Mouse (Mus musculus) myocyte (in vitro differentiated cells): ENCODE data around the gene Racgap1.

ENCODE experiments used
- E2F4 ChIP-seq: IDR thresholded peaks from one replicate; pipeline ENCODE4 v1.6.1; 2011; ENCODE audit warnings: mild to moderate bottlenecking, control low read depth, moderate library complexity; ENCODE audit not compliant: insufficient read depth
- MAX ChIP-seq: IDR thresholded peaks from one replicate; pipeline ENCODE4 v1.6.1; 2011; ENCODE audit warnings: low read depth, mild to moderate bottlenecking, control low read depth
- MYOG ChIP-seq, 3 experiments: IDR thresholded peaks; one replicate each; pipeline ENCODE4 v1.6.1; 2011; ENCODE audit warnings: control low read depth in 2 of 3, low read depth in 2 of 3, mild to moderate bottlenecking in 2 of 3; ENCODE audit not compliant: insufficient read length in 2 of 3, control insufficient read depth in 1 of 3, insufficient read depth in 1 of 3
- POLR2A ChIP-seq: IDR thresholded peaks from one replicate; pipeline ENCODE4 v1.6.1; 2011; ENCODE audit warnings: low read depth, mild to moderate bottlenecking, control low read depth, moderate library complexity; ENCODE audit not compliant: insufficient read length
- POLR2AphosphoS2 ChIP-seq: IDR thresholded peaks from one replicate; pipeline ENCODE4 v1.6.1; 2011; ENCODE audit warnings: low read depth, control low read depth; ENCODE audit not compliant: insufficient read length

DNA sequence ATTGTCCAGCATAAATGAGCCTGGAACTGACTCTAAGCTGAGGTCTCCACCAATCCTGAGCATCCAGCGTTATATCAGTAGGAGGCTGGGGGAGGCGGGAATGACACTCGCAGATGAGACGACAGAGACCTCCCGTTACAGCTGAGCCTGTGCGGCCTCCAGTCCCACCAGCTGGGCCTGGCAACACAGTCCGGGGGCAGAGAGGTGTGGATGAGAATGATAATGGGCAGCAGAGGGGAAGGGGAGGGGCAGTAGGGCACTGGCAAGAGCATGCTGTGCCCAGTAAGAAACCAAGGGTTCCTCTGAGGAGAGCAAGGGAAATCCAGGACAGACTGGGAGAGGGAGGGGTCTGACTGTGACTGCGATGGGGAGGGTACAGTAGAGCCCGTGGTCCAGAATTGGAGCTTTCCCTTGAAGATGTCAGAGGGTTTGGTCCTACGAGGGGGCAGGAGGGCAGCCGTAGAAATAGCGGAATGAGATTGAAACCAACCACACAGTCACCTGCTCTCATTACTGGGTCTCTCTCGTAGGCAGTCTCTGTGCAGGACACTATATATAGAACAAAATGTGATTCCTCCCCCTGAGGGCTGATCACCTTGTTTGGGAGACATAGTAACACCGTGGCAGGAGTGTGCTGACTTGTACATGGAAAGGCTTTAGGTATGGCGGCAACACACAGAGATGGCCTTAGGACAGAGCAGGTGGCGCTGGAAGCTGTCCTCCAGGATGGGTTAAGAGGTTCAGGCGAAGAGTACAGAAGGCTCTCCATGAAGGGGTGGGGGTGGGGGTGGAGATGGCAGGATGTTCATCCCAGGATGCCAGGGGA, 52.0 kb downstream of the Racgap1 start:
- TF ChIP-seq MAX: no peak
- TF ChIP-seq POLR2A: no peak
- TF ChIP-seq POLR2AphosphoS2: no peak
- TF ChIP-seq E2F4: no peak
- TF ChIP-seq MYOG (IDR thresholded peaks at IDR 0.05; ENCODE audit: control insufficient read depth in 1 of 3, insufficient read depth in 1 of 3, insufficient read length in 2 of 3, low read depth in 2 of 3): no peak
